Mouse (Mus musculus) CH12.LX (cell line): Measurements from ENCODE around the gene Tdo2. TPM values are rescaled to one million over a fixed set of nuclear protein-coding genes. Genes with fewer than 3 reads are reported as not detected.
A peak's percentile ranks its signal among the peaks of the same experiment; 100 is the strongest.

Experiments used
- DNase-seq: peaks from one replicate; pipeline ENCODE4 v3.0.0-alpha.2; 2013; ENCODE audit errors: extremely low read depth
- H3K27ac ChIP-seq: 2 replicates; pipeline ENCODE4 v1.5.1; 2012; ENCODE audit warnings: low read depth, mild to moderate bottlenecking, control low read depth, moderate library complexity; ENCODE audit not compliant: insufficient read depth
- H3K27me3 ChIP-seq: replicated peaks from 2 replicates; pipeline ENCODE3; 2012; ENCODE audit warnings: inconsistent platforms
- H3K36me3 ChIP-seq, 2 experiments: replicated peaks in 1 of 2; 2 replicates each; pipeline versions ENCODE3 to v1.6.1; 2012; ENCODE audit warnings: inconsistent platforms in 1 of 2, low read length in 1 of 2, mild to moderate bottlenecking in 1 of 2, mixed read lengths in 1 of 2, moderate library complexity in 1 of 2; ENCODE audit not compliant: control insufficient read depth in 1 of 2, insufficient read depth in 1 of 2
- H3K4me1 ChIP-seq, 2 experiments: 2 replicates each; pipeline ENCODE4 v1.6.1; 2012; ENCODE audit warnings: inconsistent platforms in 1 of 2, moderate library complexity in 1 of 2; ENCODE audit not compliant: insufficient read depth in 2 of 2, control insufficient read depth in 1 of 2
- H3K4me2 ChIP-seq: 2 replicates; pipeline ENCODE4 v1.6.1; 2012; ENCODE audit warnings: low read depth, mild to moderate bottlenecking, control low read depth; ENCODE audit not compliant: poor library complexity, insufficient read depth, severe bottlenecking
- H3K4me3 ChIP-seq, 3 experiments: fragments of 150-350 bp in 1 of 3; sonication (generic) in 1 of 3; replicated peaks in 1 of 3; 2 replicates each; pipeline versions ENCODE3 to v1.5.1; 2011 to 2012; ENCODE audit warnings: low read depth in 2 of 3, low read length in 2 of 3, mild to moderate bottlenecking in 2 of 3, moderate library complexity in 2 of 3, control low read depth in 1 of 3, improper control_type of control experiment in 1 of 3, inconsistent platforms in 1 of 3, mixed read lengths in 1 of 3; ENCODE audit not compliant: poor library complexity in 1 of 3
- H3K79me2 ChIP-seq: replicated peaks from 2 replicates; pipeline ENCODE4 v1.6.1; 2012; ENCODE audit warnings: mild to moderate bottlenecking, moderate library complexity; ENCODE audit not compliant: control insufficient read depth, poor library complexity, insufficient read depth, severe bottlenecking; ENCODE audit errors: extremely low read depth
- H3K9ac ChIP-seq: 2 replicates; pipeline ENCODE4 v1.6.1; 2012; ENCODE audit warnings: low read depth, mild to moderate bottlenecking, control low read depth, moderate library complexity; ENCODE audit not compliant: insufficient read depth
- H3K9me3 ChIP-seq: replicated peaks from 2 replicates; pipeline ENCODE3; 2012; ENCODE audit warnings: low read length, inconsistent platforms, mixed read lengths
- BHLHE40 ChIP-seq: IDR thresholded peaks from 2 replicates; pipeline ENCODE4 v1.6.1; 2011; ENCODE audit warnings: mild to moderate bottlenecking, low read depth, low read length, improper control_type of control experiment
- EP300 ChIP-seq: IDR thresholded peaks from 2 replicates; pipeline ENCODE4 v1.6.1; 2011; ENCODE audit warnings: low read length, improper control_type of control experiment
- ETS1 ChIP-seq: conservative IDR thresholded peaks from 2 replicates; pipeline ENCODE4 v1.6.1; 2012; ENCODE audit warnings: low read depth, mild to moderate bottlenecking, inconsistent platforms, low read length, improper control_type of control experiment, moderate library complexity
- GABPA ChIP-seq: IDR thresholded peaks from 2 replicates; pipeline ENCODE4 v1.6.1; 2012; ENCODE audit warnings: low read depth, low read length, improper control_type of control experiment, inconsistent platforms; ENCODE audit not compliant: insufficient replicate concordance
- IRF4 ChIP-seq: IDR thresholded peaks from 2 replicates; pipeline ENCODE4 v1.6.1; 2014; ENCODE audit warnings: low read depth, mild to moderate bottlenecking, inconsistent platforms, low read length, improper control_type of control experiment
- JUND ChIP-seq: conservative IDR thresholded peaks from 2 replicates; pipeline ENCODE4 v1.6.1; 2011; ENCODE audit warnings: low read depth, low read length, improper control_type of control experiment
- KAT2A ChIP-seq: IDR thresholded peaks from 2 replicates; pipeline ENCODE4 v1.6.1; 2012; ENCODE audit warnings: low read length, improper control_type of control experiment, inconsistent platforms; ENCODE audit not compliant: insufficient replicate concordance
- MAZ ChIP-seq: IDR thresholded peaks from 2 replicates; pipeline ENCODE4 v1.6.1; 2012; ENCODE audit warnings: low read depth, mild to moderate bottlenecking, inconsistent platforms, low read length, improper control_type of control experiment, moderate library complexity
- MYC ChIP-seq: IDR thresholded peaks from 2 replicates; pipeline ENCODE4 v1.6.1; 2011; ENCODE audit warnings: low read depth, mild to moderate bottlenecking, improper control_type of control experiment, low read length
- NELFE ChIP-seq: IDR thresholded peaks from 2 replicates; pipeline ENCODE4 v1.6.1; 2011; ENCODE audit warnings: low read depth, low read length, improper control_type of control experiment
- PAX5 ChIP-seq: IDR thresholded peaks from 2 replicates; pipeline ENCODE4 v1.6.1; 2012; ENCODE audit warnings: low read length, inconsistent platforms, mixed read lengths
- POLR2A ChIP-seq: IDR thresholded peaks from 2 replicates; pipeline ENCODE4 v1.6.1; 2011; ENCODE audit warnings: low read depth, mild to moderate bottlenecking, improper control_type of control experiment, low read length
- POLR2AphosphoS2 ChIP-seq: IDR thresholded peaks from 2 replicates; pipeline ENCODE4 v1.6.1; 2011; ENCODE audit warnings: low read depth, low read length, improper control_type of control experiment
- RAD21 ChIP-seq: IDR thresholded peaks from 2 replicates; pipeline ENCODE4 v1.6.1; 2011; ENCODE audit warnings: low read depth, mild to moderate bottlenecking, low read length, improper control_type of control experiment, moderate library complexity
- RCOR1 ChIP-seq: conservative IDR thresholded peaks from 2 replicates; pipeline ENCODE4 v1.6.1; 2012; ENCODE audit warnings: low read depth, mild to moderate bottlenecking, inconsistent platforms, low read length, improper control_type of control experiment
- SMC3 ChIP-seq: IDR thresholded peaks from 2 replicates; pipeline ENCODE4 v1.6.1; 2011; ENCODE audit warnings: low read depth, low read length, improper control_type of control experiment
- UBTF ChIP-seq: IDR thresholded peaks from 2 replicates; pipeline ENCODE4 v1.6.1; 2012; ENCODE audit warnings: low read depth, mild to moderate bottlenecking, inconsistent platforms, low read length, improper control_type of control experiment, moderate library complexity
- USF1 ChIP-seq: IDR thresholded peaks from 2 replicates; pipeline ENCODE4 v1.6.1; 2014; ENCODE audit warnings: low read depth, mild to moderate bottlenecking, inconsistent platforms, low read length, improper control_type of control experiment
- ZKSCAN1 ChIP-seq: IDR thresholded peaks from 2 replicates; pipeline ENCODE4 v1.6.1; 2012; ENCODE audit warnings: low read depth, inconsistent platforms, low read length, improper control_type of control experiment, borderline replicate concordance
- ZMIZ1 ChIP-seq: IDR thresholded peaks from 2 replicates; pipeline ENCODE4 v1.6.1; 2012; ENCODE audit warnings: low read depth, mild to moderate bottlenecking, inconsistent platforms, low read length, improper control_type of control experiment
- ZNF384 ChIP-seq: IDR thresholded peaks from 2 replicates; pipeline ENCODE4 v1.6.1; 2012; ENCODE audit warnings: low read depth, low read length, improper control_type of control experiment, inconsistent platforms
- dilution Hi-C: fragments of 300-500 bp; cut with MboI; formaldehyde crosslinking; loops from 2 replicates; pipeline ENCODE4 v1.14.3; 2020; ENCODE audit warnings: low sequenced_read_pairs; ENCODE audit not compliant: extremely low pct_unique_long_range_greater_than_20kb, extremely low pct_ligation_motif_present
- in situ Hi-C: fragments of 300-500 bp; cut with MboI; formaldehyde crosslinking; loops from 3 replicates; pipeline ENCODE4 v1.14.3; 2019; ENCODE audit warnings: low sequenced_read_pairs, low pct_ligation_motif_present, low pct_unique_long_range_greater_than_20kb, mixed read lengths
- polyA plus RNA-seq: library from polyadenylated mRNA; unstranded; fragments of >175 nt; gene quantifications from 2 replicates; pipeline ENCODE4 v1.2.1, GENCODE M21; 2012; ENCODE audit warnings: low read depth; ENCODE audit not compliant: insufficient read length
- total RNA-seq, 2 experiments: library from RNA; depleted of rRNA; stranded (reverse); fragments of 300-350 nt in 1 of 2; fragments of >200 nt in 1 of 2; gene quantifications; 2 replicates each; pipeline ENCODE4 v1.2.3; 2012 to 2014

The Tdo2 gene
- total and polyA plus RNA-seq, 3 experiments = 0.41 TPM; not detected in 2

- in situ Hi-C loops = no loop called here
- no peaks in the 10 kb centered on the region for H3K79me2 ChIP-seq
- dilution Hi-C loops = no loop called here
- no peak for TF ChIP-seq PAX5
- H3K9ac ChIP-seq = no peak overlapping the region
- no peaks in the 10 kb centered on the region for H3K9me3 ChIP-seq
- no peak overlapping the region for H3K4me3 ChIP-seq
- no peak overlapping the region for H3K4me2 ChIP-seq
- H3K36me3 ChIP-seq = no peaks in the 10 kb centered on the region
- no peaks in the 10 kb centered on the region for H3K27me3 ChIP-seq
- no peak overlapping the region for H3K27ac ChIP-seq
- H3K4me1 ChIP-seq = peaks cover 20 to 38% of the 10 kb centered on the region in 2 experiments
- DNase-seq = no peak
Observed at GRCm38 (mm10) chr3:81917354-81917935, 58.6 kb downstream of the Tdo2 start.

- dilution Hi-C loops (no loop called here), in situ Hi-C loops (no loop called here)
- Histone ChIP-seq H3K36me3 (no peaks in the 10 kb centered on the region), H3K9ac (no peak overlapping the region), H3K79me2 (no peaks in the 10 kb centered on the region), H3K4me1 (peaks cover 18 to 35% of the 10 kb centered on the region in 2 experiments), H3K27me3 (no peaks in the 10 kb centered on the region), H3K9me3 (no peaks in the 10 kb centered on the region), H3K4me3 (no peak overlapping the region), H3K27ac (no peak overlapping the region), H3K4me2 (no peak overlapping the region)
- no peak for DNase-seq
- TF ChIP-seq ZNF384 = peak; percentile 19; the same call in 1 of the 2 replicates
- TF ChIP-seq EP300 = peak; percentile 61
- TF ChIP-seq ZMIZ1 = no peak
- 0 out of 2 replicates have a peak, but pooled peaks have one; percentile 23 for TF ChIP-seq BHLHE40
Observed at GRCm38 (mm10) chr3:81916030-81916686, 59.8 kb downstream of the Tdo2 start.

- Histone ChIP-seq H3K27me3 (no peaks in the 10 kb centered on the region), H3K36me3 (no peaks in the 10 kb centered on the region), H3K79me2 (no peaks in the 10 kb centered on the region), H3K9ac (no peak overlapping the region), H3K4me3 (no peak overlapping the region), H3K4me2 (no peak overlapping the region), H3K4me1 (no peaks in the 10 kb centered on the region)
- in situ Hi-C loops = no loop called here
- TF ChIP-seq ETS1 (no peak), MYC (no peak), BHLHE40 (no peak), MAZ (no peak), EP300 (no peak), POLR2A (no peak), POLR2AphosphoS2 (no peak), RAD21 (no peak), JUND (no peak), ZKSCAN1 (no peak), RCOR1 (no peak), SMC3 (no peak), NELFE (no peak), KAT2A (no peak), UBTF (no peak), USF1 (no peak), GABPA (no peak), IRF4 (no peak)
- TF ChIP-seq, all 38 proteins: peak for 0
- Histone ChIP-seq H3K27ac (no peak overlapping the region), H3K9me3 (no peaks in the 10 kb centered on the region)
- DNase-seq = no peak
- dilution Hi-C loops = no loop called here
Observed at GRCm38 (mm10) chr3:81910286-81911036, 65.5 kb downstream of the Tdo2 start.
